Mouse (Mus musculus) C2C12 (cell line): Measurements from ENCODE around the gene Chrnb1. TPM values are rescaled to one million over a fixed set of nuclear protein-coding genes. Genes with fewer than 3 reads are reported as not detected.
A peak's percentile ranks its signal among the peaks of the same experiment; 100 is the strongest.

Source experiments
- H3K27me3 ChIP-seq: one replicate; pipeline ENCODE4 v1.6.1; 2011; ENCODE audit not compliant: control insufficient read depth, insufficient read depth, insufficient read length
- H3K36me3 ChIP-seq: one replicate; pipeline ENCODE4 v1.6.1; 2011; ENCODE audit not compliant: control insufficient read depth, insufficient read depth
- H3K4me3 ChIP-seq: one replicate; pipeline ENCODE4 v1.5.1; 2011; ENCODE audit warnings: mild to moderate bottlenecking, control low read depth; ENCODE audit not compliant: poor library complexity, insufficient read depth, severe bottlenecking
- H3K79me2 ChIP-seq: one replicate; pipeline ENCODE4 v1.6.1; 2011; ENCODE audit not compliant: control insufficient read depth, insufficient read depth
- H3K79me3 ChIP-seq: one replicate; pipeline ENCODE4 v1.6.1; 2011; ENCODE audit warnings: low read depth, control low read depth
- H3ac ChIP-seq: one replicate; pipeline ENCODE3; 2011; ENCODE audit warnings: low read depth; ENCODE audit not compliant: control insufficient read depth, insufficient read length
- CEBPB ChIP-seq: IDR thresholded peaks from one replicate; pipeline ENCODE4 v1.6.1; 2011; ENCODE audit warnings: low read depth, mild to moderate bottlenecking, control low read depth, moderate library complexity
- CTCF ChIP-seq: IDR thresholded peaks from one replicate; pipeline ENCODE4 v1.5.1; 2011; ENCODE audit not compliant: control insufficient read depth, insufficient read depth, insufficient read length
- FOSL1 ChIP-seq: IDR thresholded peaks from one replicate; pipeline ENCODE4 v1.8.0; 2011; ENCODE audit warnings: mild to moderate bottlenecking, low read length; ENCODE audit not compliant: poor library complexity, insufficient read depth, severe bottlenecking
- MAX ChIP-seq: IDR thresholded peaks from one replicate; pipeline ENCODE4 v1.6.1; 2011; ENCODE audit warnings: mild to moderate bottlenecking, control low read depth
- MYOD1 ChIP-seq: IDR thresholded peaks from one replicate; pipeline ENCODE4 v1.6.1; 2011; ENCODE audit warnings: low read depth; ENCODE audit not compliant: control insufficient read depth, insufficient read length
- MYOG ChIP-seq: IDR thresholded peaks from one replicate; pipeline ENCODE4 v1.6.1; 2011; ENCODE audit not compliant: control insufficient read depth, insufficient read length; ENCODE audit errors: extremely low read depth
- USF1 ChIP-seq: IDR thresholded peaks from one replicate; pipeline ENCODE4 v1.6.1; 2011; ENCODE audit warnings: low read depth, mild to moderate bottlenecking, control low read depth, moderate library complexity
- long read RNA-seq, 2 experiments: library from polyadenylated mRNA; unstranded; transcript quantifications; one replicate each; pipeline ENCODE4 v2.0.0; 2019 to 2020
- polyA plus RNA-seq: library from polyadenylated mRNA; unstranded; fragments of >200 nt; fragmentation: generic; extraction: Trizol; gene quantifications from one replicate; pipeline ENCODE4 v1.2.1, GENCODE M21; 2012; ENCODE audit warnings: missing spikeins

The Chrnb1 gene
- polyA plus RNA-seq: 37.7 TPM
- long read RNA-seq, experiment 1, transcript Chrnb1-201 (11 exons, 2,155 nt): major isoform, 19 of 41 reads
- long read RNA-seq, experiment 1, partial matches to known transcripts: 8 of 41 reads
- long read RNA-seq, experiment 1, other reads (novel, unspliced or antisense): 14 of 41 reads
- long read RNA-seq, experiment 2, transcript Chrnb1-201 (11 exons, 2,155 nt): major isoform, 49 of 86 reads
- long read RNA-seq, experiment 2, partial matches to known transcripts: 3 of 86 reads
- long read RNA-seq, experiment 2, other reads (novel, unspliced or antisense): 34 of 86 reads

DNA sequence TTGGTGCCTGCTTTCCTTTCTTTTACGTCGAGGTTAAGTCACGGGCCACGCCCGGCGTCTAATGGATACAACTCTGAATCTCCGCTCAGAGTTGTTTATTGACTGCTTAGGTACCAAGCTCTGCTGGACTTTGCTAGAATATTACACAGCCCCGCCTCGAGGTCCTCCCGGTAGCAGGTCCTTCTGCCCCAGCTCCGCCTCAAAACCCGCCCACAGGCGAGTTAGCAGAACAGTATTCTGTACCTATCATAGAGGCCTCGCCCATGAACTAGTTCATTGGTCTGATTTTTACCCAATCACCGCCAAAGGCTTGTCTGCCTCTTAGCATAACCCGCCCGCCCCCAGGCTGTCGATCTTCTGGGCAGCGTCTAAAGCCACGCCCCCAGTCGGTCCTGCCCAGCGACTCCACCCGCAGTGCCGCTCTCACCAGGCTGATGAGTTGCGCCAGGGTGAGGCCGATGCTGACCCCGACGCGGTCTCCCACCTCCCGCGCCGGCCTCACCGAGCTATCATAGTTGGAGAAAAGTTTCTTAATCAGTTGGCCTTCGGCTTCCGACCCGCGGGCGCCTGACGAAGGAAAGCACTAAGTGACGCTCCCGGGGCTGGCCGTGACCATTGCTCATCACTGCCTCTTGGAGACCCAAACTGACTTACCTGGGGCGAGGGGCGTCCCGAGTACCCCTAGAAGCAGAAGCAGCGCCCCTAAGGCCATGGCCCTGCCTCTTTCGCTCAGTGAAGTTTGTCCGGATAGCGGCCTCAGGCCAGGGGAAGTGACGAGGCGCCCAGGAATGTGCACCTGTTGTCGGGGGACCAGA is at the start of gene Chrnb1:
TSS of gene Chrnb1 (minus strand) at position 776 of the 815 bp plus-strand sequence.
- Histone ChIP-seq H3K79me3 (no peaks in the 10 kb centered on the region), H3K36me3 (peaks cover 20% of the 10 kb centered on the region), H3K27me3 (no peaks in the 10 kb centered on the region), H3K4me3 (peak within 1 kb of the TSS; percentile 35), H3K79me2 (no peaks in the 10 kb centered on the region), H3ac (peak within 1 kb of the TSS; percentile 72)
- TF ChIP-seq MYOD1 (peak; percentile 92), CEBPB (no peak), USF1 (no peak), FOSL1 (no peak), MYOG (no peak), CTCF (no peak), MAX (peak; percentile 46)

DNA sequence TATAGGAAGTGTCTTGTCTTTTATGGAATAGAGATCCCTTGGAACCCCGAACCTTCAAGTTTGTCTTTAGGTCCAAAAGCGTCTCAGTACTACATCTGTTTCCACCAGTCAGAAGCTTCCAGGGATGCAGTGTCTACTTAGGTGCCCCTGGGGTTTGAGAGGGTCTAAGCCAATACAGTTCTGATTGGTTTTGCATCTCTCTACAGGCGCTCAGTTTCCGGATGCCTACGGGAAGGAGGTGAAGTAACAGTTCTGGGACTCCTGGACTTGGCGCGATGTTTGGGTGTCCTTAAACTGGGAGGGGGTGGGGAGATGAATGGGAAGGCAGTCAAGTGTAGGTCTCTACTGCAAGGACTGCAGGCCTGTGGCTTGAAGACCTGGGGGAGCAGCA is 43.0 kb upstream of the Chrnb1 start:
- no peak for TF ChIP-seq MYOG
- no peak for TF ChIP-seq USF1
- H3K27me3 ChIP-seq: no peaks in the 10 kb centered on the region

DNA sequence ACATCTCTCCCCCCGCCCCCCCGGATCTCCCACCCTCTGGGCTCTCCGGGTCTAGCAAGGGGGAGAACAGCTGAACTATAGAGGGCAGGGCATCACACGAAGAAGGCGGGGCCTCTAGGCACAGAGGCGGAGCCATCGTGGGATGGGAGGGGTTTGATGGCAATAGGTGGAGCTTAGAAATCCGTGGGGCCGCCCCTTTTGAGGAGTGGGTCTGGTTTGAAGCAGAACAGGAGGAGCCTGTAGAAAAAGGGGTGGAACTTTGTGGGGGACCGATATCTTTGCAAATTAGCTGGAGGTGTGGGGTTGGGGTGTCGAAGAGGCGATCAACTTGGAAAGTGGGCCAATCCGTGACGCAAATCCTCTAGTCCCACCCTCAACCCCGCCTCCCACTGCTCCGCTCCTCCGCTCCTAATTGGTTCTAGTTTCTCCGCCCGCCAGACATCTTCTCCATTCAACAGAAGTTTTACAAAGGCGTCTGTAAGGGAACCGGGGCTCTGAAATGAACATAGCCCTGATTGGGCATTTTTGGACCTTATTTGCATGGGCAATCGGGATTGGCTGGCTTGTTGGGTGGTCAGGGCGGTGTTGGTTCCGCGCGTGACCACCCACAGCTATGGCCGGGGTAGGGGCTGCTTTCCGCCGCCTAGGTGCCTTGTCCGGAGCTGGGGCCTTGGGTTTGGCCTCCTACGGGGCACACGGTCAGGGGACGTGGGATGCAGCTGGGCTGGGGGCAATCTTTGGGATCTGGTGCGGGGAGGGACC is 42.4 kb upstream of the Chrnb1 start, which contains the start of gene Tmem256:
TSS of gene Tmem256 (plus strand) at position 563 of the 762 bp plus-strand sequence.
- no peaks in the 10 kb centered on the region for H3K79me3 ChIP-seq
- TF ChIP-seq CEBPB (no peak), MAX (peak; percentile 48), MYOD1 (no peak)
- peak within 1 kb of the TSS; percentile 76 for H3K4me3 ChIP-seq
- H3K36me3 ChIP-seq: peaks cover 7% of the 10 kb centered on the region
- peaks cover 18% of the 10 kb centered on the region for H3K79me2 ChIP-seq
- H3K27me3 ChIP-seq: no peaks in the 10 kb centered on the region
- H3ac ChIP-seq: peak within 1 kb of the TSS; percentile 86

More for the DNA sequence above, 43.0 kb upstream of the Chrnb1 start:
- Histone ChIP-seq H3ac (peak overlapping the region; percentile 86), H3K4me3 (peak overlapping the region; percentile 76), H3K79me3 (no peaks in the 10 kb centered on the region), H3K36me3 (peaks cover 1% of the 10 kb centered on the region), H3K79me2 (peaks cover 18% of the 10 kb centered on the region)

DNA sequence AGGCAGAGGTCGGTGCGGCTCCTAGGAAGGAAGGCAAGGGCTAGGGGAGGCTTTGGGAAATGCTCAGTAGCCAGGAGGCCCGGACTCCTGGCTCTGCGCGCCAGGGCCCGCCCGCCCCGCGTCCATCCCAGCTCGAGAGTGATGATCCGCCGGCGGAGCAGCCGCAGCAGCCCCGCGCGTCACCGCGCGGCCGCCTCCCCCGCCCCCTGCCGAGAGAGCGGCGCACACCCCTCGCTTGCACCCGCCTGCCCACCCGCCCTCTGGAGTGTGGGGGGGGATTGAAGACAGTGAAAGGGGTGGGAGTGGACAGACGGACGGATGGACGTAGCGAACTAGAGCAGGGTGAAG is 41.8 kb upstream of the Chrnb1 start, which contains the start of gene Nlgn2:
TSS of gene Nlgn2 (minus strand) at position 181 of the 348 bp plus-strand sequence.
- H3K4me3 ChIP-seq: peak within 1 kb of the TSS; percentile 76
- peaks cover 12% of the 10 kb centered on the region for H3K36me3 ChIP-seq
- H3K79me2 ChIP-seq: peaks cover 18% of the 10 kb centered on the region
- no peaks in the 10 kb centered on the region for H3K79me3 ChIP-seq
- TF ChIP-seq MYOG: no peak
- no peak for TF ChIP-seq MAX
- TF ChIP-seq USF1: no peak
- TF ChIP-seq MYOD1: no peak
- TF ChIP-seq CTCF: no peak
- no peak for TF ChIP-seq FOSL1
- no peak for TF ChIP-seq CEBPB
- H3ac ChIP-seq: peak within 1 kb of the TSS; percentile 86
- H3K27me3 ChIP-seq: no peaks in the 10 kb centered on the region

DNA sequence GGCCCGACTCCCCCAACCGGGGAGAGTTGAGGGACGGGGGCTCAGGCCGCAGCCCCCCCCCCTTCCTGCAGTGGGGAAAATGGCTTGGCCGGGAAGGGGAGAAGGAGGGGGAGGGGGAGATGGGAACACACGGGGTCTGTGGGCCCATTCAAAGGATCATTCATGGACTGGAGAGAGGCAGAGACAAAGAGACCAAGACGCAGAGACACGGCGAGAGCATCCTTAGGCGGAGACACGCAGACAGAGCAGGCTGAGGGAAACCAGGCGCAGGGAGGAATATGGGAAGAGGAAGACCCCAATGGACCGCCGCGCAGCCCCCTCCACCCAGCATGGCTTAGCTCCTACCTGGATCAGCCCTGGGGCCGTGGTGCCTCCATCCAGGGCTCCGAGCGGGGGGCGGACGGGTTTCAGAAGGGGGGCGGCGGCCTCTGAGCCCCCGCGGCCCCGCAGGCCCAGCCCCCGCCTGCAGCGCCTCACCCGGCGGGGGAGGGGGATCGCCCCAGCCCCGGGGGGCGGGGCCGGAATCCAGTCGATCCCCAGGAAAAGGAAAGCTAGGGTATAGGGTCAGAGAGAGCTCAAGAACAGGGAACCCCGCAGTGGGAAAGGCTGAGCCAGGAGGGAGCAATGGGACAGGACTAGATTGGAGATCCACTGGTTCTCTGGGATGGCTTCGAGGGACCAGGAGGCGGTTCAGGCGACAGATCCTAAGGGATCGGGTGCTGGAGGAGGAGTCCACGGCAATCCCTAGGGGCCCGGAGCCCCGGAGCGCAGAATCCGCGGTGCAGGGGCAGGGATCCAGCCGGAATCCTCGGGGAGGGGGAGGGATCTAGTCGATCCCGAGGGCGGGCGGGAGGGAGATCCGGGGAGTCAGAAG is 41.2 kb upstream of the Chrnb1 start:
- Histone ChIP-seq H3K27me3 (no peaks in the 10 kb centered on the region), H3K36me3 (peaks cover 12% of the 10 kb centered on the region)

More for the DNA sequence above, 41.2 kb upstream of the Chrnb1 start:
- Histone ChIP-seq H3K79me3 (no peaks in the 10 kb centered on the region), H3K4me3 (peak overlapping the region; percentile 76), H3K79me2 (peaks cover 18% of the 10 kb centered on the region), H3ac (peak overlapping the region; percentile 10)
- TF ChIP-seq MYOD1: no peak
